Mouse (Mus musculus) brain, embryonic 14.5 days (tissue): ENCODE measurements around the gene Eno2. TPM values are rescaled to one million over a fixed set of nuclear protein-coding genes. Genes with fewer than 3 reads are reported as not detected.

Experiments used
- DNase-seq: peaks from one replicate; pipeline ENCODE4 v3.0.0-alpha.2; 2011; ENCODE audit warnings: low read depth
- CTCF ChIP-seq: fragments of 200-500 bp; IDR thresholded peaks from 2 replicates; pipeline ENCODE4 v1.5.1; 2012; ENCODE audit warnings: inconsistent platforms, mild to moderate bottlenecking, moderate library complexity, borderline replicate concordance; ENCODE audit not compliant: insufficient read depth, insufficient read length; ENCODE audit errors: extremely low read depth
- POLR2A ChIP-seq: fragments of 200-500 bp; IDR thresholded peaks from 2 replicates; pipeline ENCODE4 v1.6.1; 2012; ENCODE audit warnings: mild to moderate bottlenecking, inconsistent platforms, borderline replicate concordance; ENCODE audit not compliant: poor library complexity, insufficient read depth, insufficient read length, severe bottlenecking; ENCODE audit errors: extremely low read depth
- polyA plus RNA-seq: library from polyadenylated mRNA; depleted of rRNA; stranded (reverse); fragments of >200 nt; gene quantifications from 2 replicates; pipeline ENCODE4 v1.2.3, GENCODE M21; 2012; rRNA removed

Gene Eno2
- polyA plus RNA-seq, 1 experiment: 69.6 TPM

GRCm38 (mm10) chr6:124717968-124718367, 51.5 kb downstream of the Eno2 start:
- DNase-seq: no peak
- no peak for TF ChIP-seq CTCF
- TF ChIP-seq POLR2A: no peak

GRCm38 (mm10) chr6:124716864-124717490, 52.5 kb downstream of the Eno2 start:
- DNase-seq: peak; percentile 74
- TF ChIP-seq POLR2A (no peak), CTCF (peak; percentile 67)

DNA sequence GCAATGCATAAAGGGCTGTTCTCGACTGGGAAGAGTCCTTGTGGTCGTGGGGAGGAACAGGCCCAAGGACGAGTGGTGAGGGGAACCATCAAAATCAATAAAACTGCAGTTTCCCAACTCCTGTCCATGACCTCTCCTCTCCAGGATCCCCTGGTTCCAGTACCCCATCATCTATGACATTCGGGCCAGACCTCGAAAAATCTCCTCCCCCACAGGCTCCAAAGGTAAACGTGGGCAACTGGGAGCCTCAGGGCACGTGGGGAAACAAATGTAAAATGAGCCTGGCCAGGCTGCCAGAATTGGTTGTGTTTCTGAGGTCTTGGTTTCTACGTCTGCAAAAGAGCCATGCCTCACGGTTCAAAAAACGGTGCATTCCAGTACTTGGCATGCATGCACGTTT, 56.6 kb downstream of the Eno2 start:
- TF ChIP-seq POLR2A: no peak
- TF ChIP-seq CTCF: no peak
- DNase-seq: no peak

GRCm38 (mm10) chr6:124711824-124712782, 57.4 kb downstream of the Eno2 start, which contains the start of the genes Emg1 and Phb2:
Gene Emg1 (minus strand): TSS chr6:124712178.
Gene Phb2 (plus strand): TSS chr6:124712336.
- TF ChIP-seq CTCF: no peak
- TF ChIP-seq POLR2A: peak; percentile 27; the same call in 1 of the 2 replicates
- DNase-seq: peak; percentile 99

Other genes starting within 250 kb of the Eno2 start
- 0.54 and 0.57 TPM in 2 replicates for gene C1s1, start 227.3 kb downstream of the Eno2 start, polyA plus RNA-seq
- gene C1rb, start 199.4 kb downstream of the Eno2 start, polyA plus RNA-seq: not detected in 2 replicates
- gene C1s2, start 133.6 kb downstream of the Eno2 start, polyA plus RNA-seq: 0.31 and 0.32 TPM in 2 replicates
- 54.8 and 58.7 TPM in 2 replicates for gene Lpcat3, start 106.6 kb downstream of the Eno2 start, polyA plus RNA-seq
- gene Emg1, start 57.5 kb downstream of the Eno2 start, polyA plus RNA-seq: 95.2 and 132 TPM in 2 replicates
- gene Phb2, start 57.3 kb downstream of the Eno2 start, polyA plus RNA-seq: 168 and 174 TPM in 2 replicates
- gene Ptpn6, start 31.0 kb downstream of the Eno2 start, polyA plus RNA-seq: 2.6 and 2.9 TPM in 2 replicates
- 429 and 583 TPM in 2 replicates for gene Grcc10, start 28.3 kb downstream of the Eno2 start, polyA plus RNA-seq
- gene Gm45234, start 13.7 kb downstream of the Eno2 start, polyA plus RNA-seq: not detected in 2 replicates
- 62.8 and 136 TPM in 2 replicates for gene Atn1, start 13.1 kb downstream of the Eno2 start, polyA plus RNA-seq
- gene Lrrc23, start 10.1 kb upstream of the Eno2 start, polyA plus RNA-seq: 5.6 and 8.7 TPM in 2 replicates
- 5.3 and 5.7 TPM in 2 replicates for gene Spsb2, start 39.0 kb upstream of the Eno2 start, polyA plus RNA-seq
- gene Tpi1, start 44.6 kb upstream of the Eno2 start, polyA plus RNA-seq: 318 and 333 TPM in 2 replicates
- gene Usp5, start 59.8 kb upstream of the Eno2 start, polyA plus RNA-seq: 157 and 162 TPM in 2 replicates
- 49.5 and 122 TPM in 2 replicates for gene Cdca3, start 59.9 kb upstream of the Eno2 start, polyA plus RNA-seq
- gene Gnb3, start 70.6 kb upstream of the Eno2 start, polyA plus RNA-seq: 1.9 and 2.6 TPM in 2 replicates
- 123 and 173 TPM in 2 replicates for gene P3h3, start 88.1 kb upstream of the Eno2 start, polyA plus RNA-seq
- gene Gpr162, start 94.3 kb upstream of the Eno2 start, polyA plus RNA-seq: 107 and 117 TPM in 2 replicates
- 0.09 and 0.14 TPM in 2 replicates for gene Cd4, start 118.5 kb upstream of the Eno2 start, polyA plus RNA-seq
- gene Lag3, start 142.0 kb upstream of the Eno2 start, polyA plus RNA-seq: 3.8 and 4.5 TPM in 2 replicates
- gene Ptms, start 150.4 kb upstream of the Eno2 start, polyA plus RNA-seq: 2,630 and 3,258 TPM in 2 replicates
- gene Mlf2, start 161.7 kb upstream of the Eno2 start, polyA plus RNA-seq: 551 and 626 TPM in 2 replicates
- gene Cops7a, start 195.9 kb upstream of the Eno2 start, polyA plus RNA-seq: 130 and 170 TPM in 2 replicates
- gene Pianp, start 227.0 kb upstream of the Eno2 start, polyA plus RNA-seq: 49.8 and 68.1 TPM in 2 replicates
- gene Zfp384, start 239.5 kb upstream of the Eno2 start, polyA plus RNA-seq: 107 and 118 TPM in 2 replicates